Mouse (Mus musculus) testis, adult 2 months (tissue): ENCODE measurements around the gene Nfkb2. TPM values are rescaled to one million over a fixed set of nuclear protein-coding genes. Genes with fewer than 3 reads are reported as not detected.

Experiments used
- H3K27ac ChIP-seq: fragments of 200-500 bp; 2 replicates; pipeline ENCODE4 v1.5.1; 2012; ENCODE audit warnings: low read depth, low read length; ENCODE audit not compliant: control insufficient read depth, insufficient read depth
- H3K27me3 ChIP-seq: fragments of 200-500 bp; 2 replicates; pipeline ENCODE4 v1.6.1; 2012; ENCODE audit warnings: mild to moderate bottlenecking, low read length, moderate library complexity; ENCODE audit not compliant: control insufficient read depth, insufficient read depth
- H3K36me3 ChIP-seq: fragments of 200-500 bp; 2 replicates; pipeline ENCODE4 v1.6.1; 2012; ENCODE audit warnings: mild to moderate bottlenecking, low read length; ENCODE audit not compliant: control insufficient read depth, insufficient read depth
- H3K4me1 ChIP-seq: fragments of 200-500 bp; 2 replicates; pipeline ENCODE4 v1.6.1; 2012; ENCODE audit warnings: low read length; ENCODE audit not compliant: control insufficient read depth, insufficient read depth
- H3K4me3 ChIP-seq: fragments of 200-500 bp; 2 replicates; pipeline ENCODE4 v1.5.1; 2012; ENCODE audit warnings: low read depth, mild to moderate bottlenecking, low read length, moderate library complexity, mixed read lengths; ENCODE audit not compliant: control insufficient read depth
- CTCF ChIP-seq: fragments of 200-500 bp; IDR thresholded peaks from 2 replicates; pipeline ENCODE4 v1.5.1; 2012; ENCODE audit warnings: low read depth, mild to moderate bottlenecking, inconsistent platforms, low read length, moderate library complexity; ENCODE audit not compliant: control insufficient read depth, insufficient read depth, insufficient replicate concordance
- POLR2A ChIP-seq: fragments of 200-500 bp; IDR thresholded peaks from 2 replicates; pipeline ENCODE4 v1.6.1; 2012; ENCODE audit warnings: low read depth, mild to moderate bottlenecking, inconsistent platforms, low read length, moderate library complexity; ENCODE audit not compliant: control insufficient read depth
- polyA plus RNA-seq: library from polyadenylated mRNA; depleted of rRNA; stranded (reverse); fragments of >200 nt; gene quantifications from 2 replicates; pipeline ENCODE4 v1.2.3, GENCODE M21; 2012

Gene Nfkb2
- polyA plus RNA-seq, 1 experiment = 2.5 TPM

GRCm38 (mm10) chr19:46326756-46327305 is 22.7 kb downstream of the Nfkb2 start, which contains the start of gene Psd:
Psd (minus strand) TSS chr19:46327156.
- Histone ChIP-seq H3K4me1 (peaks cover 18% of the 10 kb centered on the region), H3K27me3 (no peaks in the 10 kb centered on the region), H3K4me3 (peak within 1 kb of the TSS; percentile 91), H3K27ac (peak within 1 kb of the TSS; percentile 85), H3K36me3 (no peaks in the 10 kb centered on the region)
- no peak for TF ChIP-seq CTCF
- no peak for TF ChIP-seq POLR2A

DNA sequence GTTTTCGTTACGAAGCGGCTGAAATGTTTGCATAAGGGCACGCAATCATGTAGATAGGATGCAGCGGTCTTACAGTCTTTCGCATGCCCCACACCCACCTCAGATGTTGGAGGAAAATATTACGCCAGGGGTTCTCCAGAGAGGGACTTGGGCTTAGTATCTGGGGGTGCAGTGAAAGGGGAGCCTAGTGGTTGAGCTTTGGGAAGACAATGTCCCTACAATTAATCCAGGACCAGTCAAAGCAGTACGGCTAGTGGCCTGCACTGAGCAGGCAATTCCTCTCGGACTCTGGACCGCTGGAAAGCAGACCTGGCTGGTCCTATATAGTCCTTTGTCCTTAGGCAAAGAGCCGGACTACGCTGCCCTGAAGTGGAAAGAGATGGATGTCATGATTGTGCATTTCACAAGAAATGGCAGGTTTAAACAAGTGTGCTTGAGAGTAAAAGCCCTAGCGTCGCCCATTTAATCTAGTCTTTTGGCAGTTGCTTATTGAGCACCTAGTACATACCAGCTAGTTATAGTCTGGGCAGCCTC is 23.5 kb downstream of the Nfkb2 start:
- Histone ChIP-seq H3K27ac (no peak overlapping the region; the same call in 1 of the 2 replicates), H3K27me3 (no peaks in the 10 kb centered on the region)

DNA sequence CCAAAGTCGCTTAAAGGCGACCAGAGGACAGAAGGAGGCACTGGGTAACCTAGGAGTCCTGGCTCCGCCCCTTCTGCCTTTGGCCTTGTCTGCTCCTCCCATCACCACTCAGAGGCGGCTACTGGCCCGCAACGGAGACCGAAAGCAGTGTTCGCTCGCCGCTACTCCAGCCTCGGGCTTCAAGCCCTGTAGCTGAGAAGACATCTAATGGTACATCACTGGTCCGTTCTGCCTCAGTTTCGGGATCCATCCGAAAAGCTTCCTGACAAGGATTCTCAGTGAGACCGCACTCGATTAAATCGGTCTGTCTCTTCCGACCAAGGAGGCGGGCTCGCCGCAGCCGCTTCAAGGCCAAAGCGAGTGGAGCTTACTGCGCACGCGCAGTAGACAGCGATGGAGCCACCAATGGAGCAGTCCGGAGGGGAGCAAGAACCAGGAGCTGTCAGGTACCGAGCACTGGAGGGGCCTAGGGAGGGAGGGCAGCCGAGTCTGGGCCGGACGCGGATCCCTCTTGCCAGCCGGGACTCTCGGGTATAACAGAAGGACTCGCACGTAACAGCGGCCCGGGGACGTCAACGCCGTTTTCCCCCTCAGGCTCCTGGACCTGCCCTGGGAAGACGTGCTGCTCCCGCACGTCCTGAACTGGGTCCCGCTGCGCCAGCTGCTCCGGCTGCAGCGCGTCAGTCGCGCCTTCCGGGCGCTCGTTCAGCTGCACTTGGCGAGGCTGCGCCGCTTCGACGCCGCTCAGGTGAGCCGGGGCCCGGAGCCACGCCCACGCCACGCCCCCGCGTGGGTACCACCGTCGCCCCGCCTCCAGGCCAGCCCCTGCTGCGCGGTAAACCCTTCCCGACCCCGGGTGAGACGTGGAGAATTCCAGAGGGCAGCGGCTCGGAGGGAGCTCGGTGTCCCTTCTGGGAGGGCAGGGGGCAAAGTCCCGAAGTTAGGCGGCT is 24.2 kb downstream of the Nfkb2 start, which contains the start of gene Fbxl15:
Gene Fbxl15 (plus strand): TSS at position 104 of the 950 bp plus-strand sequence.
- peaks cover 18% of the 10 kb centered on the region for H3K4me1 ChIP-seq
- TF ChIP-seq CTCF = no peak
- peak; percentile 91 for TF ChIP-seq POLR2A
- peak within 1 kb of the TSS; percentile 91 for H3K4me3 ChIP-seq
- no peaks in the 10 kb centered on the region for H3K27me3 ChIP-seq
- peak within 1 kb of the TSS; percentile 85 for H3K27ac ChIP-seq
- H3K36me3 ChIP-seq = no peaks in the 10 kb centered on the region

More for the DNA sequence above, 23.5 kb downstream of the Nfkb2 start:
- Histone ChIP-seq H3K4me3 (peak overlapping the region; percentile 91), H3K36me3 (no peaks in the 10 kb centered on the region), H3K4me1 (peaks cover 18% of the 10 kb centered on the region)
- TF ChIP-seq POLR2A (no peak), CTCF (no peak)

DNA sequence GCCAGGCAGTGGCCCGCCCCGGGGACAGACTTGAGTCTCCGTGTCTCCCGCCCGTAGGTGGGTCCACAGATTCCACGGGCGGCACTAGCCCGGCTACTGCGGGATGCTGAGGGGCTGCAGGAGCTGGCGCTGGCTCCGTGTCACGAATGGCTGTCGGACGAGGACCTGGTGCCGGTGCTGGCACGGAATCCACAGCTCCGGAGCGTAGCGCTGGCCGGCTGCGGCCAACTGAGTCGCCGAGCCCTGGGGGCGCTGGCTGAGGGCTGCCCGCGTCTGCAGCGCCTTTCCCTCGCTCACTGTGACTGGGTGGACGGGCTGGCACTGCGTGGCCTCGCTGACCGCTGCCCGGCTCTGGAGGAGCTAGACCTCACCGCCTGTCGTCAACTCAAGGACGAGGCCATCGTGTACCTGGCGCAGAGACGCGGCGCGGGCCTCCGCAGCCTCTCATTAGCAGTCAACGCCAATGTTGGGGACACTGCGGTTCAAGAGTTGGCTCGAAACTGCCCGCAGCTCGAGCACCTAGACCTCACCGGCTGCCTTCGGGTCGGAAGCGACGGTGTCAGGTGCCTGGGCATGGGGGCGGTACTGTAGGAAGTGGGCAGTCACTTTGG is 25.0 kb downstream of the Nfkb2 start:
- H3K4me1 ChIP-seq = peaks cover 18% of the 10 kb centered on the region
- H3K4me3 ChIP-seq = peak overlapping the region; percentile 91
- H3K27me3 ChIP-seq = no peaks in the 10 kb centered on the region
- TF ChIP-seq POLR2A = no peak
- no peak for TF ChIP-seq CTCF
- H3K27ac ChIP-seq = peak overlapping the region; percentile 85; the same call in 1 of the 2 replicates
- H3K36me3 ChIP-seq = no peaks in the 10 kb centered on the region

GRCm38 (mm10) chr19:46329951-46330350 is 25.8 kb downstream of the Nfkb2 start:
- H3K36me3 ChIP-seq = no peaks in the 10 kb centered on the region
- TF ChIP-seq CTCF (peak; percentile 72; the same call in 1 of the 2 replicates), POLR2A (no peak)
- peaks cover 18% of the 10 kb centered on the region for H3K4me1 ChIP-seq
- H3K4me3 ChIP-seq = 0 out of 2 replicates have a peak overlapping the region, but pooled peaks have one; percentile 5
- H3K27me3 ChIP-seq = no peaks in the 10 kb centered on the region
- H3K27ac ChIP-seq = no peak overlapping the region

DNA sequence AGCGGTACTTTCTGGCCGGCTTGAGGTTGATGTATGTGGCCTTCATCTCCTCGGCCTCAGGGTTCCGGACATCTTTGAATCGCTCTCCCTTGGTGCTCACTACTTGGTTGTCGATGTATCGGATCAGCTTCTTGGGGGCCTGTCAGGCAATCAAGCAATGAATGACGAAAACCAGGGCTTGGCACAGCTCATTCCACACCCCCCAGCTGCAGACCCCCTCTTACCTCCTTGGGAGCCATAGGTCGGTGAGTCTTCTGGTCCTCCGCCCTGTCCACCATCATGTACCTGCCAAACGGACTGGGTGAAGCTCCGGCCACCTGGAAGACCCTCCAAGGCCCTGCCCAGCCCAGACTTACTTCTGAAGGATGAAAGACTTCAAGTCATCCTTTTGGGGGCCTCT is 26.6 kb downstream of the Nfkb2 start:
- H3K4me1 ChIP-seq = peaks cover 18% of the 10 kb centered on the region
- no peak overlapping the region for H3K4me3 ChIP-seq
- no peak overlapping the region for H3K27ac ChIP-seq

More for the DNA sequence above, 26.6 kb downstream of the Nfkb2 start:
- H3K27me3 ChIP-seq = no peaks in the 10 kb centered on the region
- no peaks in the 10 kb centered on the region for H3K36me3 ChIP-seq
- TF ChIP-seq POLR2A = no peak
- no peak for TF ChIP-seq CTCF
